Mouse (Mus musculus) intestine, postnatal 0 days (tissue): ENCODE measurements around the gene Crnkl1. TPM values are rescaled to one million over a fixed set of nuclear protein-coding genes. Genes with fewer than 3 reads are reported as not detected.

ENCODE experiments used
- ATAC-seq: fragments of 200-750 bp; cut with Nextera tagmentation; 2 replicates; pipeline ENCODE4 v1.8.0; 2017; ENCODE audit warnings: mild to moderate bottlenecking, moderate TSS enrichment, moderate library complexity
- H3K27ac ChIP-seq: fragments of 300-500 bp; sonication (generic); 2 replicates; pipeline ENCODE4 v1.5.1; 2014; ENCODE audit warnings: mild to moderate bottlenecking, low read depth, low read length, moderate library complexity
- H3K27me3 ChIP-seq: fragments of 300-500 bp; sonication (generic); replicated peaks from 2 replicates; pipeline ENCODE4 v1.6.1; 2014; ENCODE audit warnings: low read length, mixed read lengths; ENCODE audit not compliant: control insufficient read depth, insufficient read depth
- H3K36me3 ChIP-seq: fragments of 300-500 bp; sonication (generic); 2 replicates; pipeline ENCODE4 v1.6.1; 2014; ENCODE audit warnings: mild to moderate bottlenecking, moderate library complexity; ENCODE audit not compliant: control insufficient read depth, insufficient read depth
- H3K4me1 ChIP-seq: fragments of 300-500 bp; sonication (generic); replicated peaks from 2 replicates; pipeline ENCODE4 v1.6.1; 2014; ENCODE audit warnings: antibody characterized with exemption, low read length, mixed read lengths; ENCODE audit not compliant: control insufficient read depth, insufficient read depth
- H3K4me2 ChIP-seq: fragments of 300-500 bp; sonication (generic); replicated peaks from 2 replicates; pipeline ENCODE4 v1.6.1; 2014; ENCODE audit warnings: low read depth, mild to moderate bottlenecking, moderate library complexity
- H3K4me3 ChIP-seq: fragments of 300-500 bp; sonication (generic); 2 replicates; pipeline ENCODE4 v1.5.1; 2014; ENCODE audit warnings: low read depth, low read length
- H3K9ac ChIP-seq: fragments of 300-500 bp; sonication (generic); 2 replicates; pipeline ENCODE4 v1.6.1; 2014; ENCODE audit warnings: mild to moderate bottlenecking, low read depth, low read length
- H3K9me3 ChIP-seq: fragments of 300-500 bp; sonication (generic); 2 replicates; pipeline ENCODE4 v1.6.1; 2016; ENCODE audit warnings: mixed run types; ENCODE audit not compliant: control insufficient read depth
- CTCF ChIP-seq: sonication (generic); IDR thresholded peaks from 2 replicates; pipeline ENCODE4 v1.5.1; 2016; ENCODE audit warnings: low read depth, mild to moderate bottlenecking, control low read depth, antibody characterized with exemption, moderate library complexity
- WGBS: fragments of 180-500 bp; shearing (Covaris S2); extraction: QIAGEN DNeasy Blood & Tissue Kit; methylation state at CpG from one replicate; pipeline ENCODE4 v1.1.7; 2014; 5-methylcytosine and 5-hydroxymethylcytosine counted together
- polyA plus RNA-seq: library from polyadenylated mRNA; unstranded; fragments of >200 nt; fragmentation: Nextera tagmentation; extraction: Ambion mirVana; gene quantifications from 2 replicates; pipeline ENCODE4 v1.2.1, GENCODE M21; 2015

The Crnkl1 gene
- polyA plus RNA-seq, 1 experiment from 2014 or later: 12.6 TPM

DNA sequence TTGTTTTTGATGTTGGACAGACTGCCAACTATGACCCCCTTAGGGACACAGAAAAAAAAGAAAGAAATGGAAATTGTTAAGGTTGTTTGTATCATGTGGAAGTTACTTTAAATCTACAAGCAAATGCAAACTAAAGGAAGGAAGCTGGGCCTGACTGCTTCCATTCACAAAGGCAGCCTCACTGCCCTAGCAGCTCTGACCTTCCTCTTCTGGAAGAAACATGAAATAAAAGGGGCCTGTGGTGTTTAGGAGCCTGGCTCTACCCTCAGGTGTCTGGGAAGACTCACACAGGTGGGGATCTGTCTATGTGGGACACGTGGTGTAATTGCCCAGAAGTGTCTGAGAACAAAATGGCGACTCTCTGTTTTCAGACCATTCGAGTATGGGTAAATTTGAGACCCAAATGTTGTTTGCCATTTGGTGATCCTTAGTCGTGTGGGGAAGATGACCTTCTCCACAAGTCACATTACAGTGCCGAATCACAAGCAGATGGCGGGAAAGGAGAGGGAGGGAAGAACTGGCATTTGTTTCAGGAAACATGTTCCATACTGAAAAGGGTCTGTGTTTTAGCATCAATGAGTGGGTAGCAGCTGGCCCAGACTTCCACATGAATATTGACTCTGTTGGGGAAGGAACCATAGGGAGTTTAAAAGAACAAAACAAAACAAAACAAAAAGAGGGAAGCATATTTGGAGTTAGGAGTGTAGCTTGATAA, 45.9 kb downstream of the Crnkl1 start:
- H3K4me2 ChIP-seq: no peak overlapping the region
- no peak overlapping the region for H3K4me3 ChIP-seq
- ATAC-seq: no peak
- no peak overlapping the region for H3K9ac ChIP-seq
- H3K9me3 ChIP-seq: no peaks in the 10 kb centered on the region
- no peaks in the 10 kb centered on the region; the same call in 1 of the 2 replicates for H3K4me1 ChIP-seq
- 0 out of 2 replicates have a peak overlapping the region, but pooled peaks have one; percentile 17 for H3K27ac ChIP-seq
- peaks cover 27% of the 10 kb centered on the region for H3K36me3 ChIP-seq
- H3K27me3 ChIP-seq: no peaks in the 10 kb centered on the region
- 64% methylated on average over 6 of the region's 6 CpGs for WGBS
- no peak for TF ChIP-seq CTCF

DNA sequence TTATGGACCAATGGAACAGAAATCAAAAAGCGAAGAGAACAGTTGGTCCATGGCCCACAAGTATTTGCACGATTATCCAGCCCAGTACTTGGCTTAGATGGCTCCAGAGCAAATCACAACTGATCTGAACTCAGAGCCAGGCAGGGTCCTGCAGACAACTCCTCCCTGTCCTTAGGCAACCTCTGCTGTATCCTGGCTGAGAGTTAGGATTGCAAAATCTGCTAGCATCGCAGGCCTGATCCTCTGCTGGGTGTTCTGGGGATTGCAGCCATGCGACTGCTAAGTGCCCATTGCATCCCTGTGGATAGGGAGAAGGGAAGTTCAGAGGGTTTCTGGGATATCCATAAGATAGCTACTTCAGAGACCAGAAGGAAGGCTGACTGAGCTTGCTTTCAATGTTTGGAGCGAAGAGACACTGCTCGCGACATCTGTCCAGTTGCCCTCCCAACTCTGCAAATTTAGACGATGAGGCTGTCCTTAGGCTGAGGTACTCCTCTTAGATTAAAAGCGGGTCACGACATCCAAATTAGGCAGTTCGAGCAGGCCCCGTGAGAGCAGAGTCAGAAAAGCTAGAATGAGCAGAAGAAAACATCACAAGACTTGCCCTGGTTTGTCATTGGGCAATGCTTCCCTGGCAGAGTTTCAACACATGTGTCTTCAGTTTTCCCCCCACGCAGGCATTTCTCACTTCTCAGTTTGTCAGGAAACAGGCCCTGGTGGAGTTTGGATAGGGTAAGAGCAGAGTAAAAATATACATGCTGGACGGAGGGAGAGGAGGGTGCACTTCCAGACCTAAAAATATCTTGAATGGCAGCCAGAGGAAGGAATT, 46.7 kb downstream of the Crnkl1 start:
- no peak overlapping the region for H3K4me3 ChIP-seq
- no peak overlapping the region for H3K4me2 ChIP-seq
- ATAC-seq: peak; percentile 59
- H3K9ac ChIP-seq: no peak overlapping the region
- H3K36me3 ChIP-seq: peaks cover 33% of the 10 kb centered on the region
- H3K9me3 ChIP-seq: no peaks in the 10 kb centered on the region
- TF ChIP-seq CTCF: peak; percentile 76
- H3K4me1 ChIP-seq: no peaks in the 10 kb centered on the region; the same call in 1 of the 2 replicates
- no peaks in the 10 kb centered on the region for H3K27me3 ChIP-seq
- 60% methylated on average over 14 of the region's 14 CpGs for WGBS
- peak overlapping the region; percentile 30 for H3K27ac ChIP-seq

GRCm38 (mm10) chr2:145884913-145885785, 49.7 kb downstream of the Crnkl1 start:
- WGBS: 60% methylated on average over 14 of the region's 14 CpGs

DNA sequence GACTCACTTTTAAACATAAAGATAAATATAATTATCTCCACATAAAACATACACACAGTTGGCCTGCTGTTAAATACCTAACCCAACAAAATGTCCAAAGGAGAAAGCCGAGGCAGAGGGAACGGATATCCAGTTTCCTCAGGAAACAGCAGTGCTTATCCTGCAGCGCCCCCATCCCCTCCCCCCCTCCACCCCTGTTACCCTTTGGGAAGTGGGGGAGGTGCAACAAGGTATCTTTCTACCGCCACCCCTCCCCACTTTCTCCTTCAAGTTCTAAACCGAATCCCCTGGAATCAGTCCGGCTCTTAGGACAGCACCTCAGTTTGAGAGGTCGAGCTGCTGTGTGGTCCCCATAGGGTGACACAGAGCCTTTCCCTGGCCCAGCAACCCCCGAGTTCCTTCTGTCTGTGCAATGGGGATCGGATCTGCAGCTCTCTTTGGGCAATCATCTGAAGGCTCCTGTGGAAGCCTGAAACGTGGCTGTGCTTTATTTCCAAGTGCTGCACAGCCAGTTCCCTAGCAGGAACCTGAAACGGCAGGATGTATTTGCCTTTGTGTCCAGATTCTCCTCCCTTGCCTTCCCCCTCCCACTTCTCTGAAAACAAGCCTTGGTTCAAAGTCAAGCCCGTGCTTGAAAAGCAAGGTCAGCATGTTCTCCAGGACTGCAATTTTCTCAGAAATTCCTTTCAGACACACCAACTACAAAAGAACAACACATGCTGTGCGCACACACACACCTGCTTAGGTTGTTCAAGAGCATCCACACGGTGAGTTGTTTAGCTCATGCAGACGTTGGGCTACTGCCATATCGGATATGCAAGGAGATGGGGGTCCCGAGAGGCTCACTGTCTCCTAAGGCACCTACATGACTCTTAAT, 50.5 kb downstream of the Crnkl1 start:
- Histone ChIP-seq H3K4me2 (no peak overlapping the region), H3K4me3 (no peak overlapping the region), H3K27me3 (no peaks in the 10 kb centered on the region), H3K27ac (peak overlapping the region; percentile 57; the same call in 1 of the 2 replicates), H3K4me1 (no peaks in the 10 kb centered on the region; the same call in 1 of the 2 replicates), H3K9ac (no peak overlapping the region), H3K36me3 (peaks cover 50% of the 10 kb centered on the region), H3K9me3 (no peaks in the 10 kb centered on the region)
- TF ChIP-seq CTCF: no peak
- 47% methylated on average over 17 of the region's 17 CpGs for WGBS
- no peak for ATAC-seq

More at GRCm38 (mm10) chr2:145884913-145885785, 49.7 kb downstream of the Crnkl1 start:
- no peaks in the 10 kb centered on the region; the same call in 1 of the 2 replicates for H3K4me1 ChIP-seq
- no peaks in the 10 kb centered on the region for H3K9me3 ChIP-seq
- H3K4me2 ChIP-seq: no peak overlapping the region
- peaks cover 42% of the 10 kb centered on the region for H3K36me3 ChIP-seq
- no peak for TF ChIP-seq CTCF
- no peaks in the 10 kb centered on the region for H3K27me3 ChIP-seq
- no peak overlapping the region for H3K4me3 ChIP-seq
- H3K9ac ChIP-seq: no peak overlapping the region
- peak overlapping the region; percentile 57; the same call in 1 of the 2 replicates for H3K27ac ChIP-seq
- ATAC-seq: no peak

GRCm38 (mm10) chr2:145882398-145882797, 52.4 kb downstream of the Crnkl1 start:
- H3K4me3 ChIP-seq: no peak overlapping the region
- H3K27ac ChIP-seq: no peak overlapping the region
- H3K9me3 ChIP-seq: no peaks in the 10 kb centered on the region
- H3K27me3 ChIP-seq: no peaks in the 10 kb centered on the region
- H3K9ac ChIP-seq: no peak overlapping the region
- no peak overlapping the region for H3K4me2 ChIP-seq
- ATAC-seq: no peak
- peaks cover 68% of the 10 kb centered on the region for H3K36me3 ChIP-seq
- 22% methylated on average over 2 of the region's 2 CpGs for WGBS
- no peaks in the 10 kb centered on the region; the same call in 1 of the 2 replicates for H3K4me1 ChIP-seq
- TF ChIP-seq CTCF: peak; percentile 79
